Mouse (Mus musculus) stomach, embryonic 16.5 days (tissue): ENCODE results near the gene Hprt. TPM values are rescaled to one million over a fixed set of nuclear protein-coding genes. Genes with fewer than 3 reads are reported as not detected.

Experiments used
- ATAC-seq: fragments of 200-750 bp; cut with Nextera tagmentation; 2 replicates; pipeline ENCODE4 v1.8.0; 2017; ENCODE audit warnings: moderate number of reproducible peaks, moderate TSS enrichment; ENCODE audit not compliant: insufficient read depth, low FRiP score
- H3K27ac ChIP-seq: fragments of 300-500 bp; sonication (generic); 2 replicates; pipeline ENCODE4 v1.5.1; 2014; ENCODE audit warnings: low read length
- H3K27me3 ChIP-seq: fragments of 300-500 bp; sonication (generic); 2 replicates; pipeline ENCODE4 v1.6.1; 2014; ENCODE audit warnings: low read length, control low read depth, mixed read lengths; ENCODE audit not compliant: control insufficient read depth, insufficient read depth
- H3K36me3 ChIP-seq: fragments of 300-500 bp; sonication (generic); 2 replicates; pipeline ENCODE4 v1.6.1; 2014; ENCODE audit warnings: low read length; ENCODE audit not compliant: control insufficient read depth, insufficient read depth
- H3K4me1 ChIP-seq: fragments of 300-500 bp; sonication (generic); 2 replicates; pipeline ENCODE4 v1.6.1; 2014; ENCODE audit warnings: low read length, control low read depth, mixed read lengths; ENCODE audit not compliant: control insufficient read depth, insufficient read depth
- H3K4me2 ChIP-seq: fragments of 300-500 bp; sonication (generic); 2 replicates; pipeline ENCODE4 v1.6.1; 2014; ENCODE audit warnings: low read depth, low read length, mixed read lengths
- H3K4me3 ChIP-seq: fragments of 300-500 bp; sonication (generic); replicated peaks from 2 replicates; pipeline ENCODE4 v1.5.1; 2014; ENCODE audit warnings: mild to moderate bottlenecking, low read length
- H3K9ac ChIP-seq: fragments of 300-500 bp; sonication (generic); 2 replicates; pipeline ENCODE4 v1.6.1; 2014; ENCODE audit warnings: low read length
- H3K9me3 ChIP-seq: fragments of 300-500 bp; sonication (generic); replicated peaks from 2 replicates; pipeline ENCODE4 v1.6.1; 2016; ENCODE audit warnings: low read length, control low read depth; ENCODE audit not compliant: control insufficient read depth
- WGBS: fragments of 180-500 bp; shearing (Covaris S2); extraction: QIAGEN DNeasy Blood & Tissue Kit; methylation state at CpG from one replicate; pipeline ENCODE4 v1.1.7; 2014; 5-methylcytosine and 5-hydroxymethylcytosine counted together
- microRNA counts: library from miRNA; unstranded; fragments of <30 nt; microRNA quantifications from one replicate; lab custom pipeline; 2016
- microRNA-seq: library from miRNA; unstranded; fragments of <30 nt; microRNA quantifications from one replicate; pipeline ENCODE4, GENCODE M21; 2016
- polyA plus RNA-seq: library from polyadenylated mRNA; unstranded; fragments of >200 nt; fragmentation: Nextera tagmentation; extraction: Ambion mirVana; gene quantifications from 2 replicates; pipeline ENCODE4 v1.2.1, GENCODE M21; 2015

Hprt gene
- polyA plus RNA-seq, 1 experiment from 2014 or later = 224 TPM

- H3K4me3 ChIP-seq = no peak overlapping the region
- H3K9ac ChIP-seq = no peak overlapping the region
- WGBS = 85% methylated on average over 3 of the region's 3 CpGs
- no peaks in the 10 kb centered on the region for H3K36me3 ChIP-seq
- H3K27me3 ChIP-seq = no peaks in the 10 kb centered on the region
- H3K27ac ChIP-seq = no peak overlapping the region
- no peaks in the 10 kb centered on the region for H3K9me3 ChIP-seq
- no peaks in the 10 kb centered on the region for H3K4me1 ChIP-seq
- H3K4me2 ChIP-seq = no peak overlapping the region
- ATAC-seq = no peak
Measured at GRCm38 (mm10) chrX:53064406-53064805, 76.5 kb downstream of the Hprt start.

MicroRNA genes within 50 kb of the gene (microRNA counts, 519-probe panel; counts per million panel counts)
- microRNA mmu-miR-322 (lab: Ali Mortazavi, UCI) (3,708 counts per million, percentile 86 among the panel's probes with 10 or more counts), microRNA mmu-miR-351 (lab: Ali Mortazavi, UCI) (2,591 counts per million, percentile 56 among the panel's probes with 10 or more counts), microRNA mmu-miR-450a-3p (lab: Ali Mortazavi, UCI) (314 counts per million, percentile 2 among the panel's probes with 10 or more counts), microRNA mmu-miR-450a-5p (lab: Ali Mortazavi, UCI) (3,733 counts per million, percentile 87 among the panel's probes with 10 or more counts), microRNA mmu-miR-450b-3p (lab: Ali Mortazavi, UCI) (2,700 counts per million, percentile 59 among the panel's probes with 10 or more counts), microRNA mmu-miR-450b-5p (lab: Ali Mortazavi, UCI) (1,443 counts per million, percentile 14 among the panel's probes with 10 or more counts), microRNA mmu-miR-503 (lab: Ali Mortazavi, UCI) (2,784 counts per million, percentile 63 among the panel's probes with 10 or more counts), microRNA mmu-miR-542-3p (lab: Ali Mortazavi, UCI) (2,014 counts per million, percentile 40 among the panel's probes with 10 or more counts), microRNA mmu-miR-542-5p (lab: Ali Mortazavi, UCI) (2,733 counts per million, percentile 62 among the panel's probes with 10 or more counts)

Small RNA genes lying within 50 kb of the gene (microRNA-seq; reads per million reads assigned to microRNA genes)
- 25,191 reads per million, percentile 97 among the genes with 10 or more reads in this experiment for gene Mir322
- gene Mir351 = 5,985 reads per million, percentile 92 among the genes with 10 or more reads in this experiment
- 33.8 reads per million, percentile 44 among the genes with 10 or more reads in this experiment for gene Mir450-1
- 17.7 reads per million, percentile 37 among the genes with 10 or more reads in this experiment for gene Mir450-2
- 249 reads per million, percentile 65 among the genes with 10 or more reads in this experiment for gene Mir450b
- 1,052 reads per million, percentile 77 among the genes with 10 or more reads in this experiment for gene Mir503
- 1,020 reads per million, percentile 77 among the genes with 10 or more reads in this experiment for gene Mir542

Other genes with a start within 250 kb of the Hprt start
- gene Ccdc160, start 196.9 kb upstream of the Hprt start, polyA plus RNA-seq = 0.57 and 0.81 TPM in 2 replicates
- gene Phf6, start 75.9 kb upstream of the Hprt start, polyA plus RNA-seq = 28.6 and 31.2 TPM in 2 replicates